Mouse (Mus musculus) small intestine, adult 2 months (tissue): ENCODE measurements around the gene Cars2.

Source experiments
- CTCF ChIP-seq: fragments of 200-500 bp; IDR thresholded peaks from 2 replicates; pipeline ENCODE4 v1.5.1; 2012; ENCODE audit warnings: low read depth, mild to moderate bottlenecking, control low read depth, inconsistent platforms, low read length, moderate library complexity, mixed read lengths; ENCODE audit not compliant: insufficient replicate concordance, insufficient read length; ENCODE audit errors: extremely low read depth
- POLR2A ChIP-seq: fragments of 200-500 bp; IDR thresholded peaks from 2 replicates; pipeline ENCODE4 v1.6.1; 2012; ENCODE audit warnings: low read depth, mild to moderate bottlenecking, control low read depth, inconsistent platforms, low read length, moderate library complexity

GRCm38 (mm10) chr8:11478807-11479527, 71.6 kb downstream of the Cars2 start:
- TF ChIP-seq CTCF (no peak), POLR2A (no peak)
